Mouse (Mus musculus): ENCODE measurements around the gene Gripap1.
"Not testable (repeated sequence)": the region's sequence is repeated elsewhere in the genome, so short reads cannot be mapped to it uniquely, and the experiment has no call there.

Gene Gripap1

DNA sequence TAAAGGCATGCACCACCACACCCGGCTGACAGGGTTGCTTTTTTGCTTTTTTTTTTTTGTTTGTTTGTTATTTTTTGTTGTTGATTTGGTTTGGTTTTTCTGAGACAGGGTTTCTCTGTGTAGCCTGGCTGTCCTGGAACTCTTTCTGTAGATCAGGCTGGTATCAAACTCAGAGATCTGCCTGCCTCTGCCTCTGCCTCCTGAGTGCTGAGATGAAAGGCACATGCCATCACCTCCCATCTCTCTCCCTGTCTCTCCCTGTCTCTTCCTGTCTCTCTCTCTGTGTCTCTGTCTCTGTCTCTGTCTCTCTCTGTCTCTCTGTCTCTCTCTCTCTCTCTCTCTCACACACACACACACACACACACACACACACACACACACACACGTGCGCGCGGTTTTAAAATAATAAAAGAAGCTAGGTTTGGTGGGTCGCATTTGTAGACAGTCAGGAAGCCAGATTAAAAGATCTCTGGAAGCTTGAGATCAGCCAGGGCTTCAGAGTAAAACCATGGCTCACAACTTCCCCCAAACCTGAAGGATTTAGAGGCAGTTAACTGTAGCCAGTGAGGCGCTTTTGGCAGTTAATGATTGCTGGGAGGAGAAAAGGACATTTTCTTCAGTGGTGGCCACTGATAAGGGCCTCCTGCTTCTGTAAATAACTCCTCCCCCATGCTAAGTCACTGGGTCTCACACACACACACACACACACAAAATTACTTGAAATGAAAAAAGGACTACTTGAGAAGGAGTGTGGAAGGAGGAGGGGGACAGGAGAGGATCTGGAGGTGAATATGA lies 10.9 kb upstream of the Gripap1 start:
- no peak for DNase-seq (ENCODE audit: low read depth)

DNA sequence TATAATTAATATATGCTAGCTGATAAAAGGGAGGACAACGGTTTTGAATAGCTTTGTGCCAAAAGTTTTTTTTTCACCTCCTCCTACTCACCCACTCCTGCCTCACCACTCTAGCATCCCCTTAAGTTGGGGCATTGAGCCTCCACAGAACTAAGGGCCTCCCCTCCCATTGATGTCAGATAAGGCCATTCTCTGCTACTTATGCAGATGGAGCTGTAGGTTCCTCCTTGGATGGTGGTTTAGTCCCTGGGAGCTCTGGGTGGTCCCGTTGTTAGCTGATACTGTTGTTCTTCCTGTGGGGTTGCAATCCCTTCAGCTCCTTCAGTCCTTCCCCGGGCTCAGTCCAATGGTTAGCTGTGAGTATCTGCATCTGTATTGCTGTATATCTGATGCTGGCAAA lies 10.3 kb upstream of the Gripap1 start:
- DNase-seq (ENCODE audit: low read depth): no peak

DNA sequence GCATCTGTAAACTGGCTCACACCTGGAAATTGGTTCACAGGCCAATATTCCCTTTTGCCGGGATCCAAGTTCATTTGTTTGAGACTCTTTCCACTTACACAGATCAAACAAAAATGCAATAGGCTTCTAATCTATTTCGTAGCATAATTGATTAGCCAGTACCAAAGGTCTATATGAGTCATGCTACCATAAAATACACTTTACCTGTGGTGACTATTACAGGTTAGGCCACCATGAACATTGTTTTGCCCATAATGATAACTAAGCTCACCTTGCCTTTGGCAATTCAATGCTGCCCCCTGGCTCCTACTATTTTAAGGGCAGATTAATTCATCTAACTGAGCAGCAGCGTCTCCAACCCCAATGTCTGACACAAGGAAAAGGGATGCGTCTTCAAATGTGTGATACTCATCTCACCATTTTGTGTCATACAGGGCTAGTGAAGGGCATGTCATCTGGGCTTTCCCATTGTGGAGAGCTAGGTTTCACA lies 6.9 kb upstream of the Gripap1 start:
- no peak for DNase-seq (ENCODE audit: low read depth)

DNA sequence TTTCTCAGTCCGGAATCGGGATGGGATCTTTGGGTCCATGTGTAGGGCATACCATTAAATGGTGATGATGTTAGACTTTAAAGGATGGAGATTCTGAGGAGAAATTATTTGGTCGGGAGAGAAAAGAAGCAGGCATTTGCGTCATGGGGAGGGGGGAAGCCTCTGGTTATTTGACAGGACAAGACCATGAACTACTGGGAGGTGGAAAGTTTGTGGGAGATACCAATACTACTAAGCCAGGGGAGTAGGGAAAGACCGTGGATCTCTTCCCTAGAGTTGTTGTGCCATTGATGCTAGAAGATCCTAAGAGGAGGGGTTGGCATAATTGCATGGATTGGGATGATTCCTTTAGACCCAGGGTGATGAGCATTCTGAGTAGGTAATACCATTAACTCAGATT lies 744 bp downstream of the Gripap1 start:
- no peak for DNase-seq (ENCODE audit: low read depth)

DNA sequence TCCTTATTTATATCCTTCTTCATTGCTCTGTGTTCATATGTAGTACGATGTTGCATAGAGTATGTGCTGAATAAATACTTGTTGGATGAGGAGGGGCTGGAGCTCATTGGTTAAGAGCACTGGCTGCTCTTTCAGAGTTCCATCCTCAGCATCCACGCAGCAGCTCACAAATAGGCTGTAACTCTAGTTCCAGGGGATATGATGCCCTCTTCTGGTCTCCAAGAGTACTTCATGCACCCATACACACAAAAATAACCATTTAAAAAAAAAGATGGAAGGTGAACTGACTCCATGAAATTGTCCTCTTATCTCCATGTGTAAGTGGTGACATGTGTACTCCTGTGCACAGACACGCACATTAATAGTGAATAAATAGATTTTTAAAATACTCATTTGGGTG lies 3.8 kb downstream of the Gripap1 start:
- DNase-seq (ENCODE audit: low read depth): peak; percentile 52

DNA sequence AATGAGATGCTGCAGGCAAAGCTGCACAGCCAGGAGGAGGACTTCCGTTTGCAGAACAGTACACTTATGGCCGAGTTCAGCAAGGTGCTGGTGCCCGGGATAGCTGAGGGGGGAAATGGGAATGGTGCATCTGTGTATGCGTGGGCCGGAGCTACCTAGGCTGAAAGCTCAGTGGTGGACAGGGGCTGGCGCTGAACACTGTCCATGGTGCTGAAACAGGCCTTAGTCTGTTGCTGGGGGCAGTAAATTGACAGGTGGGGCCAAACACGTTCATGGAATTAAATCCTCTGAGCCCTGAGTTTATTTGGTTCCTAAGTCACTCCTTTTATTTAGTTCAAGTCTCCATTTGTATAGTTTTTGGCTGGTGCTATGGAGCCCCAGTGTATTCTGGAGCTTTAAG lies 5.5 kb downstream of the Gripap1 start:
- peak; percentile 27 for DNase-seq (ENCODE audit: low read depth)

DNA sequence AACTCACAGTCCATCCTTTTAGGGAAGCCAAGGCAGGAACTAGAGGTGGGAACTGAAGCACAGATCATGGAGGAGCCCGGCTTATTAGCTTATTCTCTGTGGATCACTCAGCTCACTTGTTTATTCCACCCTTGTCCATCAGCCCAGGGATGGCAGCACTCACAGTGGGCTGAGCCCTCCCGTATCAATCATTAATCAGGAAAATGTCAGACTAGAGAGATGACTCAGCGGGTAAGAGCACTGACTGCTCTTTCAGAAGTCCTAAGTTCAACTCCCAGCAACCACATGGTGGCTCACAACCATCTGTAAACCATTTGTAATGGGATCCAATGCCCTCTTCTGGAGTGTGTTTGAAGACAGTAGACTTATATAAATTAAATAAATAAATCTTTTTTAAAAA lies 7.8 kb downstream of the Gripap1 start:
- DNase-seq (ENCODE audit: low read depth): no peak

DNA sequence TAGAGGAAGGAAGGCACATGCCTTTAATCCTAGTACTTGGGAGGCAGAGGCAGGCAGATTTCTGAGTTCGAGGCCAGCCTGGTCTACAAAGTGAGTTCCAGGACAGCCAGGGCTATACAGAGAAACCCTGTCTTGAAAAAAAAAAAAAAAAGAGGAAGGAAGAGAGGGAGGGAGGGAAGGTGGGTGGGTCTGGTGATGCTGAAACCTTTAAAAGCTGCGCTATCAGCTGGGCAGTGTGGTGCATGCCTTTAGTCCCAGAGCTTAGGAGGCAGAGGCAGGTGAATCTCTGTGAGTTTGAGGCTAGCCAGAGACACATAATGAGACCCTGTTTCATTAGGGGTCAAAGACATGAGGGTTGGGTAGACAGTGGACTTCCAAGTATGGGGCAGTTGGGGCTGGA lies 12.6 kb downstream of the Gripap1 start:
- not testable (repeated sequence) for DNase-seq (ENCODE audit: low read depth)

DNA sequence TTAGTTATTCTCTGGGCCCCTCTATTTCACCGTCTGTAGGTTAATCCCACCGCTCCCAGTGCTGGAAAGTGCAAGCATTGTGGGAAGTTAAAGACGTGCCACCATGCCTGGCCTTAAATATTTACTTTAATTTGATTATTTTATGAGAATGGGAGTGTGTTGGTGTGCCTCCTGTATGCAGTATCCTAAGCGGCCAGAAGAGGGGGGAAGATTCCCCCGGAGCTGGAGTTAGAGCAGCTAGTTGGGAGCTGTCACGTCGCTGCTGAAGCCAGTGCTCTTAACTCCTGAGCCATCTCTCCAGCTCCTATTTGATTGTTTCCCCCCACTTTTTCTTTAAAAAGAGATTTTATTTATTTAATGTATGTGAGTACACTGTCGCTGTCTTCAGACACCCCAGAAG lies 25.5 kb downstream of the Gripap1 start:
- DNase-seq (ENCODE audit: low read depth): peak; percentile 30

DNA sequence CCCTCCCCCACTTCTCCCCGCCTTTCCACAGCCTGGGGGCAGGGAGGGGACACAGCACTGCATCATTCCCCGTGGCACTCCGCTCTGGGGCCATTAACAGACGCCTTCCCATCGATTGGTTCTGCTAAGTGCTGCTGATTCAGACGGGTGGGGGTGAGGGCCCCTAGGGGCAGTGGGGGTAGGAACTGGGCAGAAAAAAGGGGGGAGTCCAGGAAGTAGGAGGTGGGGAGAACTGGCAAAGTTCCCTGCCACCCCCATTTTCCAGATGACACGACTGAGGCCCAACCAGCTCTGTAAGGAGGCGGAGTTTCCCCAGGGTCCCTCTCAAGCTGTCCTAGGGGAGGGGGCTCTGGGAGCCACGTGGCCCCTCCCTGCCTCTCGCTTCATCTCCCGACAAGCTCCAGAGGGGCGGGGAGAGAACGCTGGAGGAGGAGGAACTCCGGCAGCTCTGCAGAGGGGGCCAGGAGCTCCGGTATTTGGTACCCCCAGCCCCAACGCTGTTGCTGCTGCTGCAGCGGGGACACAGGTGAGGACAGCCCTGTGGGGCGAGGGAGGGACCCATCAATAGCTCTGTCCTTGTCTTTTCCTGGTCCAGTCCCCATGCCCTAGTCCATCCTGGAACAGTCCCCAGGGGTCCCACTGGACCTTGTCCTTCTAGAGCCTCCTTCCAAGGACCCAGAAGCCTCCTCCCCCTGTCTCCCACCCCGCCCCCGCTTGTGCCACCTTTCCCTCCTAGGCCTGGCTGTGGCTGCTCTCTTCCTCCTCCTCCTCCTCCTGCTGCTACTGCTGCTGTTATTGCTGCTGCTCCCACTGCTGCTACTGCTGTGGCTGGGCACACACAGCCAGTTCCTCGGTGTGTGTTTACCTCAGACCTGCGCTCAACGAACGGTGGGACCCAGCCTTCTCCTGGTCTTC lies 32.6 kb downstream of the Gripap1 start, which contains the start of gene Kcnd1:
Gene Kcnd1 (plus strand): TSS at position 425 of the 915 bp plus-strand sequence.
- DNase-seq (ENCODE audit: low read depth): no peak

DNA sequence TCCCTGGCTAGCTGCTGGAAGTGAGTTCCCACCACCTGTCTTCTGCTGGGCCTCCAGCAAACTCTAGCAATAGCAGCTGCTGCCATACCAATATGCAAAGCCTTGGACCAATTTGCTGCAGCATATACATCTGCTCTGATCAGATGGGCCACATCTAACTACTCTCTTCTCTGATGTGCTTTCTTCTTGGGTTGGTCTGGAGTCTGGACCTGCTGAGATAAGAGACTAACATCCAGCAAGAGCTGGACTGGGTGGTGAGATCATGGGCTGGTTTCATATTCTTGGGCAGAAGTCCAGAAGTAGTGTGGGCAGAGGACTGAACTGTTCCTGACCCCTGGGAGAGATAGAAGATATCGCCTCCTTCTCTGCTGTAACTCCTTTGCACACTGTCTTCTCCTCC lies 47.6 kb downstream of the Gripap1 start:
- DNase-seq (ENCODE audit: low read depth): no peak

DNA sequence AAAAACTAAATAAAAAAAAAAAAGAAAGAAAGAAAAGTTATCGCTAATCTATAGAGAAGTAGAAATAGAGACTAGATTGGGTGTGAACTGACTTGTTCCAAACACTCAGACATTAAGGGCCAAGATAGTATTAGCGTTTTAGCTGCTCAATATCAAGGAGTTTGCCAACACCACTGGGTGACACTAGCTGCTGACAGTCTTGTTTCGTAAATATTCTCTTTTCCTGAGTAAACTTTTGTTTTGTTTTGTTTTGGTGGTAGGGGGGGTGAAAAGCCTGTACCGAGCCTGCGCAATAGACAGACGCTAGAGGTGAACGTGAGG lies 51.2 kb downstream of the Gripap1 start:
- DNase-seq (ENCODE audit: low read depth): no peak

DNA sequence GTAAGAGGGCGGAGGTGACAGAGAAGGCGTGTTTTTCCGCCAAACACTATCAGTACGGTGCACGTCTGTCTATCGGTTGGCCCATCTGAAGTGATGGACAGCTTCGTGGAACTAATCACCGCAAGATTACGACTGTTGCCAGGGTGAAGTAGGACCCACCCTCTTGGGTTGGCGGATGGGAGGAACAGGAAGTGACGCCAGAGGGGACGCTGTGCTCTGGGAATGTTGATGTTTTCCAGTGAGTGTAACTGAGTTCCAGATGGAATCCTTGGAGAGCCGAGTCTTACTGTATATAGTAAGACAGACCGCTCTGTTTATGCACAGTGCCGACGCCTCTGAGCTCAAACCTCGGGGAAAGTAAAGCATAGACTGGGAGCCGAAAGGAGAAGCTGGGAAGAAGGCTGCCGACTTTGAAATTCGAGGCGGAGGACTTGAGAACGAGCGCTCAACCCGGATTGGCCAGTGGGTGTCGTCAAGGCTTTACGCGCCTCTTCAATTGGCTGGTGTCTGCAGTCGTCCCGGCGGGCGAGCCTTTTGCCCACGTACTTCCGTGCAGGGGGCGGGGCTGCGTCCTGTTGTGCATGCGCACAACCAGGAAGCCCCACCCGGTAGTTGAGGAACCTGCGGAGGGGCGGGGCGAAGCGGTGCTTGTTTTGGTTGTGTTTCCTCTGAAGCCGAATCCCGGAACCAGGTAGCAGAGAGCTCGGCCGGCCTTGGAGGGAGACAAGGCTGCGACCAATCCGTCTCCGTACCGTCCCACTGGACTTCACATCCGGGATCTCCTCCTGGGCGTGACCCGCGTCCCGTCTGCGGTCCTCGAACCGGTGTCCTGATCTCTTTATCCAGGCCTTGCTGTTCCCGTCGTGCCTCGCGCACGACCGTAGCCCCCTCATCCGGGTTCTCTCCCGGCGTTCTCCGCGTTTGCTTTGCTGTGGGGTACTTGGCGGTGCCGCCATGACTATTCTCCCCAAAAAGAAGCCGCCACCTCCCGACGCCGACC lies 51.9 kb downstream of the Gripap1 start, which contains the start of gene Otud5:
Gene Otud5 (plus strand): TSS at position 202 of the 1,000 bp plus-strand sequence.
- DNase-seq (ENCODE audit: low read depth): peak; percentile 96

DNA sequence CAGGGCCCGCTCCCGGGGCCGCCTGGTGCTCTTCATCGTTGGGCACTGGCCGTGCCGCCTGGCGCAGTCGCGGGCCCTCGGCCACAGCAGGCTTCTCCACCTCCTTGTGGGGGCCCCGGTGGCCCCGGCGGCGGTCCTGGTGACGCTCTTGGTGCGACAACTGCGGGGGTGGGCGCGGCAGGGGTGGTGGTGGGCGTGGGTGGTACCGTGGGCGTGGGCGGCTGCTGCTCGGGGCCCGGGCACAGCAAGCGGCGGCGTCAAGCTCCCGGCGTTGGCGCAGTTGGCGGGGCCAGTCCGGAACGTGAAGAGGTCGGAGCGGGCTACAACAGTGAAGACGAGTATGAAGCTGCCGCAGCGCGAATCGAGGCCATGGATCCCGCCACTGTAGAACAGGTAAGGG lies 52.8 kb downstream of the Gripap1 start:
- DNase-seq (ENCODE audit: low read depth): no peak

DNA sequence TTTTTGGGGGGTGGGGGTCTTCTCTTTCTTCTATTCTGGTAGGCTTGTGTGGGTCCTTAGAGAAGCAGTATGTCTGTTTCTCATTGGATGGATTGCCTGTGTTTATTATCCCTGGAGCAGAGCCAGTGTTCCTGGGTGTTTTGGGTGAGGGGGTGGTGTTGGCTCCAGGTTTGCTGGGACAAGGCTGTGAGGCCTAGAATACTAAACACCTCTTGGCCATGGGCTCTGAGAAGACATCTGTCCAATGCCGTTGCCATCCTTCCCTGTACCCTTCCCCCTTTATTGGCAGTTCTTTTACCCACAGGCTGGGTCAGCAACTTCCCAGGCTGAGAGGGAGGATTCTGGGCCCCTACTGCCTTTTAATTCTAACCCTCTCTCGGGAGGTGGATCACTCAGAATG lies 58.3 kb downstream of the Gripap1 start:
- DNase-seq (ENCODE audit: low read depth): no peak

DNA sequence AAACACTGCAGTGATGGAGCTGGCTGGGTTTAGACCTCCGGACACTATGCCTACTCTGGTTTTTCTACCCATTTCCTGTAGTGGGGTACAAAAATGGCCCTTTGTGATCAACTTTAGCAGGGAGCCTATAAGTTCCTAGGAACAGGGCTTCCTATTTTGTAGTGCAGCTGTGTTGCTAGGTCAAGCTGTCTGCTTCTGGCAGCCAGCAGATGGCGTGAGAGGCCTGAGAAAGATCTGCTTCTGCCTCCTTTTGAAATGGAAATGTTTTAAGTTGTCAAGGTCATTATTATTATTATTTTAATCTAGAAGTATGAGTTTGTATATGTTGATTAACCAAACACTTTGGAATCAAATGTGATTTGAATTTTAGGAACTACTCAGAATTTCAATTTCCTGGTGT lies 65.0 kb downstream of the Gripap1 start:
- DNase-seq (ENCODE audit: low read depth): peak; percentile 72

DNA sequence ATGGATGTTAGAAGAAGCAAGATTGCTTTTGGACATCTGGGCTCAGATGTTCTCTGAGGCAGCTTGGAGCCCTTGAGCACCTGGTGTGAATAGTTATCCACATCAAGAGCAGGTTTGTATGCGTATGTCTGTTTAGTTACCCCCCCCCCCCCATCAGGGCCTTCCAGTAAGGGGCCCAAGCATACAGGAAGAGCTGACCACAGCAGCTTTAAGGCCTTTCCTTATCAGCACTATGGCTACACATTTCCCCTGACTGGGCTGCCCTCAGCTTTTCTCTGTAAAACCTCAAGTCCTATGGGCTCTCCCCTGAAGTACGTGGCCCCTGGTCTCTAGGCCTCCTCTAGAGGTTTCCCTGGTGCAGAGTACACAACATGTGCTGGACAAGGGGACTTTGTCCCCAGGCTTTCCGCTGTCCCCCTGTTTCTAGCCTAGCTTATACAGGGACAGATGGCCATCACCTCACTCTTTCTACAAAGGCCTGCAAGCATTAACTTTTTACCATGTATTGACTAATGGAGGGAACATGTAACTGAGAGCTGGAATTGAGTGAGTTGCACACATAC lies 69.7 kb downstream of the Gripap1 start:
- no peak for DNase-seq (ENCODE audit: low read depth)

DNA sequence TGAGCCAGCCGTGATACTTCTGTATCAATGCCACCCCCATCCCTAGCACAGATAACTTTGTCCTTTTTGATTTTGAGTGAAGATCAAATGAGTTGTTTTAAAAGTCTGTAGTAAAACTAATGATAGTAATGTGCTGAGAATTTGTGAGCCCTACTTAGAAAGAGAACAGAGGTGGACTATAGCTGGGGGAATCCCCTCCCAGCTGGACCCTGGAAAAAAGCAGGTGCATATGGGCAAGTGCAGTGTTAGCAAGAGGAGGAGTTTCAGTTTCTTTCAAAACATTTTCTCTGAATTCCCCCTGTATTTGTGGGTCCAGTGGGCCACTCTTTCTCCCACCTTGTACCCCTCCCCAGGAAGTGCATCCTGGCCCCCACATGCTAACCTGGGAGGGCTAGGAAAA lies 73.6 kb downstream of the Gripap1 start:
- no peak for DNase-seq (ENCODE audit: low read depth)

DNA sequence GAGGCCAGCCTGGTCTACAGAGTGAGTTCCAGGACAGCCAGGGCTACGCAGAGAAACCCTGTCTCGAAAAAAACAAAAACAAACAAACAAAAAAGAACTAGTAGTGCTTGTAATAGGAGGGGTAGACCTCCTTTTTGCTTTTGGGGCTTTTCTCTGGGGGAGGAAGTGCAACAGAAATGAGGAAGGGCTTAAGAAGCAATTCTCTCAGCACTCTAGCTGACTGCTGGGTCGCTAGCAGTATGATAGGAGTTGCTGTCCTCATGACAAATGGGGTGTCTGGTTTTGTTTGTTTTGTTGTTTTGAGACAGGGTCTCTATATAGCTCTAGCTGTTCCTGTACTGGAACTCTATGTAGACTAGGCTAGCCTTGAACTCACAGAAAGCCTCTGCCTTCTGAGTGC lies 75.0 kb downstream of the Gripap1 start:
- DNase-seq (ENCODE audit: low read depth): peak; percentile 27

DNA sequence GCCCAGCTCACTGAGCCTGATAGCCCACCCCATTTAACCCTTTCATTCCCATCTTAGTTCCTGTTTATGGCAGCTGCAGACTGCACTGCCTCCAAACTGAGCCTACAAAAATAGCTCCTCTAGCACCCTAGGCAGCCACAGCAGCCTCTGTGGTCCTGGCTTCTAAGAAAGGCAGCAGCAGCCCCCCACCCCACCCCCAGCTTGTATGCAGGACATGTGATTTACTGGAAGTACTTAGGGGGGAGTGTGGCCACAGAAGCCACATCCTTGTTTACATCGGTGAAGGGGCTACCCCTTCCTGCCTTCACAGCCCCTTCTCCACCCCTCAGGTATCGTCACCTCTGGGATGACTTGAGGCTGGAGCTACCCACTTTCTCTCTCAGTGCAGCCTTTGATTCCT lies 75.8 kb downstream of the Gripap1 start:
- peak; percentile 72 for DNase-seq (ENCODE audit: low read depth)

DNA sequence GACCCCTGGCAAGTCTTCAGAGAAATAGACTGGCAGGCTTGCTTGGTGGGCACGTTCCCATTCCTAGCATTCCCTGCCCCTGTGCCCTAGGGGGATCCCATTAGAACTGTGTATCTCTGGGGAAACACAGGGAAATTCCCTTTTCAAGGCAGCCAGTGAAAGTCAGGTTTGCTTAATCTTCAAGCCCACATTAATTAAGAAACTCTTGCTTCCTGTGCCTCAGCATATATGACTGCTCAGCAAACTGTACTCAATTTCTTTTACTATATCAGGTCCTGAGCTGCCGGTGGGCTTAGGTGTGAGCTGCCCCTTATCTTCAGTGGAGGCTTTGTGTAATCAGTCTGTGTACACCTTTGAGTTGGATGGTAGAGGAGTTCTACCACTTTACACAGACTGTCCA lies 76.2 kb downstream of the Gripap1 start:
- no peak for DNase-seq (ENCODE audit: low read depth)
